Mouse (Mus musculus) liver, adult 2 months (tissue): ENCODE data around the gene St6galnac3.

ENCODE experiments used
- CTCF ChIP-seq: fragments of 200-500 bp; IDR thresholded peaks from 2 replicates; pipeline ENCODE4 v1.5.1; 2011; ENCODE audit warnings: low read depth, low read length, control low read depth
- POLR2A ChIP-seq: fragments of 200-500 bp; IDR thresholded peaks from 2 replicates; pipeline ENCODE4 v1.6.1; 2011; ENCODE audit warnings: low read length, control low read depth; ENCODE audit not compliant: insufficient read depth; ENCODE audit errors: extremely low read depth

DNA sequence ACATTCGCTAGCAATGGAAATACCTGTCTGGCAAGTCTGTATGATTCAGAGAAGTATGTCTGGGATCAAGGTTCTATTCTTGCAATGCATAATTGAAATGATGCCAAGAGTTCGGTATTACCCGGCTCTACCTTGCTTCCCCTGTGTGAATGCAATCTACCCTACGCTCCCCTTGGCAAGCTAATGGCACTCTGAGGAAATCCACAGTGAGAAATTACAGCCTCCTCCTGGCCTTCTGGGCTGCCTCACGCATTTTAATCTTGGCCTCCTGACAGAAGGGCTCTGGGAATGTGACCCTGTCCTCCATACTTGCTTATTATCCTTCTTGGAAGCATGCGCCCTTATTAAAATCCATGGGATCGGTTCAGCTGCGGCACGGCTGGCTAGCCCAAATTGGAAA is 235.3 kb downstream of the St6galnac3 start:
- TF ChIP-seq CTCF (no peak), POLR2A (no peak)
